Mouse (Mus musculus): ENCODE data around the gene Wdr1. TPM values are rescaled to one million over a fixed set of nuclear protein-coding genes. Genes with fewer than 3 reads are reported as not detected.

The Wdr1 gene
- polyA plus RNA-seq, 1 experiment from 2014 or later, result 173 TPM

GRCm38 (mm10) chr5:38488673-38489615 lies 74.1 kb downstream of the Wdr1 start:
- no peak overlapping the region for H3K9ac ChIP-seq (ENCODE audit: low read depth, low read length)
- no peak for TF ChIP-seq CTCF (IDR thresholded peaks at IDR 0.05; ENCODE audit: low read depth)
- H3K36me3 ChIP-seq (ENCODE audit: control insufficient read depth, insufficient read depth), result no peaks in the 10 kb centered on the region
- no peak overlapping the region for H3K27ac ChIP-seq (ENCODE audit: low read depth, low read length)
- no peak overlapping the region for H3K4me2 ChIP-seq (replicated peaks; ENCODE audit: low read depth)
- no peak overlapping the region for H3K4me3 ChIP-seq (ENCODE audit: low read depth, low read length)
- ATAC-seq, result no peak
- no peaks in the 10 kb centered on the region for H3K27me3 ChIP-seq (replicated peaks; ENCODE audit: control insufficient read depth, insufficient read depth, low read length)
- 75% methylated on average over 20 of the region's 20 CpGs for WGBS
- no peaks in the 10 kb centered on the region for H3K4me1 ChIP-seq (replicated peaks; ENCODE audit: control insufficient read depth, insufficient read depth, low read length)
- H3K9me3 ChIP-seq (ENCODE audit: control insufficient read depth), result no peaks in the 10 kb centered on the region

- TF ChIP-seq CTCF (IDR thresholded peaks at IDR 0.05; ENCODE audit: low read depth), result no peak
- no peaks in the 10 kb centered on the region for H3K36me3 ChIP-seq (ENCODE audit: control insufficient read depth, insufficient read depth)
- no peak overlapping the region for H3K9ac ChIP-seq (ENCODE audit: low read depth, low read length)
- WGBS, result 52% methylated on average over 6 of the region's 6 CpGs
- no peaks in the 10 kb centered on the region for H3K9me3 ChIP-seq (ENCODE audit: control insufficient read depth)
- no peak overlapping the region for H3K4me2 ChIP-seq (replicated peaks; ENCODE audit: low read depth)
- no peak for ATAC-seq
- no peaks in the 10 kb centered on the region for H3K27me3 ChIP-seq (replicated peaks; ENCODE audit: control insufficient read depth, insufficient read depth, low read length)
- H3K4me3 ChIP-seq (ENCODE audit: low read depth, low read length), result no peak overlapping the region
- no peak overlapping the region for H3K27ac ChIP-seq (ENCODE audit: low read depth, low read length)
- no peaks in the 10 kb centered on the region for H3K4me1 ChIP-seq (replicated peaks; ENCODE audit: control insufficient read depth, insufficient read depth, low read length)
These were observed 75.0 kb downstream of the Wdr1 start for GRCm38 (mm10) chr5:38488026-38488425.

GRCm38 (mm10) chr5:38487247-38487646 lies 75.8 kb downstream of the Wdr1 start:
- Histone ChIP-seq H3K27me3 (replicated peaks; ENCODE audit: control insufficient read depth, insufficient read depth, low read length) (no peaks in the 10 kb centered on the region), H3K4me3 (ENCODE audit: low read depth, low read length) (no peak overlapping the region), H3K27ac (ENCODE audit: low read depth, low read length) (no peak overlapping the region), H3K9ac (ENCODE audit: low read depth, low read length) (no peak overlapping the region), H3K9me3 (ENCODE audit: control insufficient read depth) (no peaks in the 10 kb centered on the region), H3K36me3 (ENCODE audit: control insufficient read depth, insufficient read depth) (no peaks in the 10 kb centered on the region), H3K4me2 (replicated peaks; ENCODE audit: low read depth) (no peak overlapping the region), H3K4me1 (replicated peaks; ENCODE audit: control insufficient read depth, insufficient read depth, low read length) (no peaks in the 10 kb centered on the region)
- WGBS, result 72% methylated on average over 4 of the region's 4 CpGs
- no peak for TF ChIP-seq CTCF (IDR thresholded peaks at IDR 0.05; ENCODE audit: low read depth)
- ATAC-seq, result no peak

GRCm38 (mm10) chr5:38485946-38486345 lies 77.1 kb downstream of the Wdr1 start:
- Histone ChIP-seq H3K4me3 (ENCODE audit: low read depth, low read length) (no peak overlapping the region), H3K27me3 (replicated peaks; ENCODE audit: control insufficient read depth, insufficient read depth, low read length) (no peaks in the 10 kb centered on the region), H3K4me1 (replicated peaks; ENCODE audit: control insufficient read depth, insufficient read depth, low read length) (no peaks in the 10 kb centered on the region), H3K36me3 (ENCODE audit: control insufficient read depth, insufficient read depth) (no peaks in the 10 kb centered on the region), H3K4me2 (replicated peaks; ENCODE audit: low read depth) (no peak overlapping the region), H3K27ac (ENCODE audit: low read depth, low read length) (no peak overlapping the region), H3K9me3 (ENCODE audit: control insufficient read depth) (no peaks in the 10 kb centered on the region), H3K9ac (ENCODE audit: low read depth, low read length) (no peak overlapping the region)
- no peak for ATAC-seq
- 64% methylated on average over 4 of the region's 4 CpGs for WGBS
- TF ChIP-seq CTCF (IDR thresholded peaks at IDR 0.05; ENCODE audit: low read depth), result no peak

- TF ChIP-seq CTCF (IDR thresholded peaks at IDR 0.05; ENCODE audit: low read depth), result no peak
- ATAC-seq, result no peak
- WGBS, result 78% methylated on average over 7 of the region's 7 CpGs
- Histone ChIP-seq H3K27ac (ENCODE audit: low read depth, low read length) (no peak overlapping the region), H3K4me3 (ENCODE audit: low read depth, low read length) (no peak overlapping the region), H3K27me3 (replicated peaks; ENCODE audit: control insufficient read depth, insufficient read depth, low read length) (no peaks in the 10 kb centered on the region), H3K9me3 (ENCODE audit: control insufficient read depth) (no peaks in the 10 kb centered on the region), H3K4me1 (replicated peaks; ENCODE audit: control insufficient read depth, insufficient read depth, low read length) (no peaks in the 10 kb centered on the region), H3K36me3 (ENCODE audit: control insufficient read depth, insufficient read depth) (no peaks in the 10 kb centered on the region), H3K9ac (ENCODE audit: low read depth, low read length) (no peak overlapping the region), H3K4me2 (replicated peaks; ENCODE audit: low read depth) (no peak overlapping the region)
These were observed 79.4 kb downstream of the Wdr1 start for GRCm38 (mm10) chr5:38483518-38484110.
